Mouse (Mus musculus): ENCODE measurements around the gene Myo1h. TPM values are rescaled to one million over a fixed set of nuclear protein-coding genes. Genes with fewer than 3 reads are reported as not detected.

Myo1h gene
- polyA plus RNA-seq, 1 experiment from 2014 or later = 3.8 TPM

DNA sequence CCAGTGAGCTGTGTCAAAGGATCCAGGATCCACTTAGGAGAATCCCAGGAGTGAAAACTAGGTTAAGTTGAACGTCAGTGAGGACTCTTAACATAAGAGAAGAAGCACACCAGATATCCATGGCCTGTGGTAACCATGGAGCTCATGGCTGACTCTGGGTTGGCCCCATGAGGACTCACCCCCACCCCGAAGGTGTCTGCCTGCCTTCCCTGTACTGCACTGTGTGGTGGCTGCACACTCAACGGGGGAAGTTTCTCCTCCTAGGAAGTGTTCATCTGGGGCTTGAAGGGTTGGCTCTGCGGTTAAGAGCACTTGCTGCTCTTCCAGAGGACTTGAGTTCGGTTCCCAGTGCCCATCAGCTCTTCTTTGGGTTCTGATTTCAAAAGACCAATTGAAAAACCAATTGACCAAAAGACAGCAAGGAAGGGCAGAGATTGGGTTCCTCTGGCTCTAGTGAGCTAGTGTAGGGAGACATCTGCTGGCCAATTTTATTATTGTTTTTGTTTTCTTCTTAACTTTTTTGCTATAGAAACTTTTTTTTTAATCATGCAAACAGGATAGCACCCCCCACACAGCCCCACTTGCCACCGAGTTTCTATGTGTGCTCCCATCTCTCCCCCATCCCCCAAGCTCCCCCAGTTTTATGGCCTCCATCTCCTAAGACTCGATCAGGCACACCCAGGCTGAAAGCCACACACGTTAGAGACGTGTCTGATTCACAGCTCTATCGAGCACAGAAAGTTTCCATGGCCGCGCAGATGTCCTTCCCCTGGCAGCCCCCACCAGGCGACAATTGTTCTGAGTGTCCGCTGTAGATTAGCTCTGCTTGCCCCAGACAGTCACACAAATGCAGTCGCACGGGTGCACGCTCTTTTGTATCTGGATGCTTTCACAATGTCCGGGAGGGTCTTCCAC is 20.1 kb downstream of the Myo1h start:
- Histone ChIP-seq H3K4me3 (ENCODE audit: low read depth, low read length) (peak overlapping the region; percentile 28), H3K36me3 (ENCODE audit: control insufficient read depth, insufficient read depth, low read length) (no peaks in the 10 kb centered on the region), H3K9me3 (ENCODE audit: control insufficient read depth, low read length) (no peaks in the 10 kb centered on the region), H3K4me2 (replicated peaks; ENCODE audit: low read depth) (peak overlapping the region; percentile 59), H3K27ac (replicated peaks) (no peak overlapping the region), H3K9ac (ENCODE audit: low read length) (peak overlapping the region; percentile 31; the same call in 1 of the 2 replicates), H3K27me3 (ENCODE audit: control insufficient read depth, insufficient read depth, low read length) (no peaks in the 10 kb centered on the region), H3K4me1 (replicated peaks; ENCODE audit: control insufficient read depth, insufficient read depth) (no peaks in the 10 kb centered on the region)
- TF ChIP-seq CTCF (IDR thresholded peaks at IDR 0.05; ENCODE audit: low read depth) (peak; percentile 81), EP300 (optimal IDR thresholded peaks at IDR 0.05) (no peak)
- DNase-seq (ENCODE audit: low spot score) (no peak), ATAC-seq (ENCODE audit: low FRiP score, low TSS enrichment) (peak; percentile 33; the same call in 1 of the 2 replicates)
- WGBS = 28% methylated on average over 18 of the region's 18 CpGs

DNA sequence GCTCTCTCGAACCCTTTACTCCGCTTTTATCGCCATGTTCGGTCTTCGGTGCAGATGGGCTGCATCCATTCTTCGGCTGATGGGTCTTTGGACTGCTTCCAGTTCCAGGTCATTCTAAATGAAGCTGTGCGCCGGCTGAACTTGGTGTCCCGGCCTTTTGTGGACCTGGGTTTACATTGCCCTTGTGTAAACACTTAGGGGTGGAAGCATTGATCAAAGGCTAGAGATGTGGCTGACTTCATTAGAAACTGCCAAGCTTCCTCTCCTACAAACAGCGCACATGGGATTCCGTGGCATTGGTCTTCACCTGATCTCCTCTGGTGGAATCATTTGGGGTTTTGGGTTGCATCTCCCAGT is 20.7 kb downstream of the Myo1h start:
- DNase-seq (ENCODE audit: low spot score) = peak; percentile 39
- 21% methylated on average over 11 of the region's 11 CpGs for WGBS
- peak; percentile 38 for ATAC-seq (ENCODE audit: low FRiP score, low TSS enrichment)
- no peak for TF ChIP-seq CTCF (IDR thresholded peaks at IDR 0.05; ENCODE audit: low read depth)
- no peak for TF ChIP-seq EP300 (optimal IDR thresholded peaks at IDR 0.05)
- H3K4me3 ChIP-seq (ENCODE audit: low read depth, low read length) = peak overlapping the region; percentile 28
- H3K4me1 ChIP-seq (replicated peaks; ENCODE audit: control insufficient read depth, insufficient read depth) = no peaks in the 10 kb centered on the region
- no peaks in the 10 kb centered on the region for H3K36me3 ChIP-seq (ENCODE audit: control insufficient read depth, insufficient read depth, low read length)
- no peaks in the 10 kb centered on the region for H3K9me3 ChIP-seq (ENCODE audit: control insufficient read depth, low read length)
- peak overlapping the region; percentile 59 for H3K4me2 ChIP-seq (replicated peaks; ENCODE audit: low read depth)
- no peaks in the 10 kb centered on the region for H3K27me3 ChIP-seq (ENCODE audit: control insufficient read depth, insufficient read depth, low read length)
- no peak overlapping the region; the same call in 1 of the 2 replicates for H3K9ac ChIP-seq (ENCODE audit: low read length)
- no peak overlapping the region for H3K27ac ChIP-seq (replicated peaks)

DNA sequence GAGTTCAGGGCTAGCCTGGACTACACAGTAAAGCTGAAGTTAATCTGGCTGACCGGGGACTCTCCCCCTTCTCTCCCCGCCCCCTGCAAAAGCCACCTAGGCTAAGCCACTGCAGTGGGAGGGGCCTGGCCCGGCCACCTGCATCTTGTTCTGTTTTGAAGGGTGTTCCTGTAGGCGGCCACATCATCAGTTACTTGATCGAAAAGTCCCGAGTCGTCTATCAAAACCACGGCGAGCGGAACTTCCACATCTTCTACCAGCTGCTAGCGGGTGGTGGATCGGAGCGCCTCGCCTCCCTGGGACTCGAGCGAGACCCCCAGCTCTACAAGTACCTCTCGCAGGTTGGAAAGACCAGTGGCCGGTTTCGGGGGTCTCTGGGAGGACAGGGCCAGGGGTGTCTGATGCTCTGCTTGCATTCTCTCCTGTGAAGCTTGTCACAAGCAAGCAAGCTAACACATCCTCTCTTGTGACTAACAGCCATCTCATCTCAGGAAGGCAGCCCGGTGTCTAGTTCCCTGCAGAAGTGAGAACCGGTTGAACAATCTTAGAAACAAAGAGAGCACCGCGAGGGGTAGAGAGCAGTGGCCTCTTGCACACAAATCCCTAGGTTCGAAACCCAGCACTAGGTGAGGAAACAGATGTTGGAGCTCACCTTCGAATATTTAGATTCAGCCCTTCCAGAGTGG is 34.3 kb downstream of the Myo1h start:
- Histone ChIP-seq H3K9me3 (ENCODE audit: control insufficient read depth, low read length) (no peaks in the 10 kb centered on the region), H3K4me1 (replicated peaks; ENCODE audit: control insufficient read depth, insufficient read depth) (no peaks in the 10 kb centered on the region), H3K4me3 (ENCODE audit: low read depth, low read length) (no peak overlapping the region), H3K27me3 (ENCODE audit: control insufficient read depth, insufficient read depth, low read length) (no peaks in the 10 kb centered on the region), H3K36me3 (ENCODE audit: control insufficient read depth, insufficient read depth, low read length) (no peaks in the 10 kb centered on the region), H3K27ac (replicated peaks) (no peak overlapping the region), H3K4me2 (replicated peaks; ENCODE audit: low read depth) (no peak overlapping the region), H3K9ac (ENCODE audit: low read length) (no peak overlapping the region)
- ATAC-seq (ENCODE audit: low FRiP score, low TSS enrichment) (no peak), DNase-seq (ENCODE audit: low spot score) (no peak)
- TF ChIP-seq CTCF (IDR thresholded peaks at IDR 0.05; ENCODE audit: low read depth) (no peak), EP300 (optimal IDR thresholded peaks at IDR 0.05) (no peak)
- 55% methylated on average over 25 of the region's 25 CpGs for WGBS

- peak; percentile 69 for DNase-seq (ENCODE audit: low spot score)
- Histone ChIP-seq H3K9me3 (ENCODE audit: control insufficient read depth, low read length) (no peaks in the 10 kb centered on the region), H3K4me1 (replicated peaks; ENCODE audit: control insufficient read depth, insufficient read depth) (no peaks in the 10 kb centered on the region), H3K4me2 (replicated peaks; ENCODE audit: low read depth) (peak overlapping the region; percentile 29; the same call in 1 of the 2 replicates), H3K9ac (ENCODE audit: low read length) (no peak overlapping the region), H3K36me3 (ENCODE audit: control insufficient read depth, insufficient read depth, low read length) (no peaks in the 10 kb centered on the region), H3K27me3 (ENCODE audit: control insufficient read depth, insufficient read depth, low read length) (no peaks in the 10 kb centered on the region), H3K27ac (replicated peaks) (no peak overlapping the region), H3K4me3 (ENCODE audit: low read depth, low read length) (no peak overlapping the region)
- TF ChIP-seq CTCF (IDR thresholded peaks at IDR 0.05; ENCODE audit: low read depth) (peak; percentile 75), EP300 (optimal IDR thresholded peaks at IDR 0.05) (no peak)
- WGBS = 19% methylated on average over 16 of the region's 16 CpGs
- peak; percentile 53; the same call in 1 of the 2 replicates for ATAC-seq (ENCODE audit: low FRiP score, low TSS enrichment)
Observed at GRCm38 (mm10) chr5:114323791-114324507, 35.0 kb downstream of the Myo1h start.

DNA sequence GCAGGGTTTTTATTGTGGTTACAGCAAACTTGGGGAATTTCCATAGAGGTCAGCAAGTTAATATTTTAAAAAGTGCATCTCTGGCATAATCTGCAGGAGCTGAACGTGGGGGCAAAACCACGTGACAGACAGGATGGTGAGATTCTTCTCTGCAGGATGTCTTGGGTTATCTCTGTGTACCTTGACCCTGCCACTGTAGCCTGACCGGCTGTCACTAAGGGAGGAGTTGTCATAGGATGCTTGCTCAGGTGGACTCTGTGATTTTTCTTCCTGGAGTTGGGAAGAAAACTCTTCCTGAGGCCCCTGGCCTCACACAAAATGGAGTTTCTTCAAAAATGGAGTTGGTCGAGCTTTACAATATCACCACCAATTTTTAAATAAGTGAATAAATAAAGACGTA is 54.0 kb downstream of the Myo1h start:
- Histone ChIP-seq H3K9me3 (ENCODE audit: control insufficient read depth, low read length) (no peaks in the 10 kb centered on the region), H3K4me3 (ENCODE audit: low read depth, low read length) (no peak overlapping the region), H3K36me3 (ENCODE audit: control insufficient read depth, insufficient read depth, low read length) (no peaks in the 10 kb centered on the region), H3K4me2 (replicated peaks; ENCODE audit: low read depth) (no peak overlapping the region), H3K27me3 (ENCODE audit: control insufficient read depth, insufficient read depth, low read length) (no peaks in the 10 kb centered on the region), H3K9ac (ENCODE audit: low read length) (no peak overlapping the region), H3K4me1 (replicated peaks; ENCODE audit: control insufficient read depth, insufficient read depth) (no peaks in the 10 kb centered on the region), H3K27ac (replicated peaks) (no peak overlapping the region)
- no peak for TF ChIP-seq EP300 (optimal IDR thresholded peaks at IDR 0.05)
- TF ChIP-seq CTCF (IDR thresholded peaks at IDR 0.05; ENCODE audit: low read depth) = no peak
- ATAC-seq (ENCODE audit: low FRiP score, low TSS enrichment) = no peak
- DNase-seq (ENCODE audit: low spot score) = no peak
- 67% methylated on average over 5 of the region's 5 CpGs for WGBS
